Mouse (Mus musculus): ENCODE measurements around the gene Tmem208. TPM values are rescaled to one million over a fixed set of nuclear protein-coding genes. Genes with fewer than 3 reads are reported as not detected.

Gene Tmem208
- total and polyA plus RNA-seq, 3 experiments = 76.2 to 133 (median 88.1) TPM

GRCm38 (mm10) chr8:105367107-105367506 is 41.0 kb downstream of the Tmem208 start:
- peaks cover 3 to 23% of the 10 kb centered on the region in 2 experiments for H3K36me3 ChIP-seq (replicated peaks in 1 of 2; ENCODE audit: control insufficient read depth in 1 of 2, insufficient read depth in 1 of 2, low read length in 1 of 2)
- no peaks in the 10 kb centered on the region for H3K27me3 ChIP-seq (replicated peaks)
- dilution Hi-C loops (cut with MboI; ENCODE audit: extremely low pct_ligation_motif_present, extremely low pct_unique_long_range_greater_than_20kb, low sequenced_read_pairs) = no loop called here
- no peak overlapping the region for H3K9ac ChIP-seq (ENCODE audit: insufficient read depth, low read depth)
- no peaks in the 10 kb centered on the region for H3K4me1 ChIP-seq (ENCODE audit: control insufficient read depth in 1 of 2, insufficient read depth in 2 of 2)
- no peak overlapping the region for H3K27ac ChIP-seq (ENCODE audit: insufficient read depth, low read depth)
- H3K79me2 ChIP-seq (replicated peaks; ENCODE audit: control insufficient read depth, extremely low read depth, insufficient read depth, poor library complexity, severe bottlenecking) = no peaks in the 10 kb centered on the region
- in situ Hi-C loops (cut with MboI; ENCODE audit: low pct_ligation_motif_present, low pct_unique_long_range_greater_than_20kb, low sequenced_read_pairs) = loop anchor here (10.0 kb wide), 1 partner anchor 108 kb away; the partner anchor contains the start of gene Tppp3
- H3K4me2 ChIP-seq (ENCODE audit: insufficient read depth, low read depth, poor library complexity, severe bottlenecking) = no peak overlapping the region
- TF ChIP-seq SMC3 (IDR thresholded peaks at IDR 0.05; ENCODE audit: low read depth, low read length) = peak; percentile 36; the same call in 1 of the 2 replicates
- TF ChIP-seq MYC (IDR thresholded peaks at IDR 0.05; ENCODE audit: low read depth, low read length) = peak; percentile 68
- peak; percentile 12 to 76; a peak in 2 of 4 replicates for TF ChIP-seq CTCF (conservative IDR thresholded peaks at IDR 0.05 in 1 of 2, IDR thresholded peaks at IDR 0.05 in 1 of 2; ENCODE audit: low read depth in 2 of 2, low read length in 2 of 2)
- no peak for TF ChIP-seq ETS1 (conservative IDR thresholded peaks at IDR 0.05; ENCODE audit: low read depth, low read length)
- no peak for TF ChIP-seq CHD2 (IDR thresholded peaks at IDR 0.05; ENCODE audit: low read length)
- no peak for TF ChIP-seq MAZ (IDR thresholded peaks at IDR 0.05; ENCODE audit: low read depth, low read length)
- TF ChIP-seq ZKSCAN1 (IDR thresholded peaks at IDR 0.05; ENCODE audit: borderline replicate concordance, low read depth, low read length) = no peak
- no peak for TF ChIP-seq NRF1 (IDR thresholded peaks at IDR 0.05; ENCODE audit: low read depth, low read length)
- TF ChIP-seq ZMIZ1 (IDR thresholded peaks at IDR 0.05; ENCODE audit: low read depth, low read length) = no peak
- no peak for TF ChIP-seq MAX (IDR thresholded peaks at IDR 0.05; ENCODE audit: low read length)
- no peak for TF ChIP-seq JUND (conservative IDR thresholded peaks at IDR 0.05; ENCODE audit: low read depth, low read length)
- TF ChIP-seq ZNF384 (IDR thresholded peaks at IDR 0.05; ENCODE audit: low read depth, low read length) = no peak
- TF ChIP-seq RAD21 (IDR thresholded peaks at IDR 0.05; ENCODE audit: low read depth, low read length) = peak; percentile 47
- TF ChIP-seq MEF2A (IDR thresholded peaks at IDR 0.05; ENCODE audit: borderline replicate concordance, low read depth, low read length) = no peak
- TF ChIP-seq HCFC1 (IDR thresholded peaks at IDR 0.05; ENCODE audit: low read depth, low read length) = no peak
- TF ChIP-seq RCOR1 (conservative IDR thresholded peaks at IDR 0.05; ENCODE audit: low read depth, low read length) = no peak
- no peak for TF ChIP-seq POLR2AphosphoS2 (IDR thresholded peaks at IDR 0.05; ENCODE audit: low read depth, low read length)
- TF ChIP-seq GABPA (IDR thresholded peaks at IDR 0.05; ENCODE audit: insufficient replicate concordance, low read depth, low read length) = no peak
- no peak for TF ChIP-seq E2F4 (IDR thresholded peaks at IDR 0.05; ENCODE audit: insufficient replicate concordance, low read depth, low read length)
- no peak for TF ChIP-seq JUN (IDR thresholded peaks at IDR 0.05; ENCODE audit: insufficient read depth, low read depth, low read length)
- no peak overlapping the region for H3K4me3 ChIP-seq (replicated peaks in 1 of 3; ENCODE audit: low read depth in 2 of 3, low read length in 2 of 3, poor library complexity in 1 of 3)
- DNase-seq (ENCODE audit: extremely low read depth) = peak; percentile 31
- H3K9me3 ChIP-seq (replicated peaks; ENCODE audit: low read length) = no peaks in the 10 kb centered on the region

GRCm38 (mm10) chr8:105372473-105372872 is 46.3 kb downstream of the Tmem208 start:
- in situ Hi-C loops (cut with MboI; ENCODE audit: low pct_ligation_motif_present, low pct_unique_long_range_greater_than_20kb, low sequenced_read_pairs) = no loop called here
- H3K27me3 ChIP-seq (replicated peaks) = no peaks in the 10 kb centered on the region
- H3K36me3 ChIP-seq (replicated peaks in 1 of 2; ENCODE audit: control insufficient read depth in 1 of 2, insufficient read depth in 1 of 2, low read length in 1 of 2) = peaks cover under 1 to 8% of the 10 kb centered on the region in 2 experiments
- H3K79me2 ChIP-seq (replicated peaks; ENCODE audit: control insufficient read depth, extremely low read depth, insufficient read depth, poor library complexity, severe bottlenecking) = no peaks in the 10 kb centered on the region
- dilution Hi-C loops (cut with MboI; ENCODE audit: extremely low pct_ligation_motif_present, extremely low pct_unique_long_range_greater_than_20kb, low sequenced_read_pairs) = no loop called here
- H3K4me3 ChIP-seq (replicated peaks in 1 of 3; ENCODE audit: low read depth in 2 of 3, low read length in 2 of 3, poor library complexity in 1 of 3) = no peak overlapping the region
- TF ChIP-seq PAX5 (IDR thresholded peaks at IDR 0.05; ENCODE audit: low read length) (no peak), CHD1 (IDR thresholded peaks at IDR 0.05; ENCODE audit: low read depth, low read length) (no peak), USF2 (conservative IDR thresholded peaks at IDR 0.05; ENCODE audit: low read depth, low read length) (no peak), HCFC1 (IDR thresholded peaks at IDR 0.05; ENCODE audit: low read depth, low read length) (no peak), KAT2A (IDR thresholded peaks at IDR 0.05; ENCODE audit: insufficient replicate concordance, low read length) (no peak), POLR2AphosphoS2 (IDR thresholded peaks at IDR 0.05; ENCODE audit: low read depth, low read length) (no peak), RCOR1 (conservative IDR thresholded peaks at IDR 0.05; ENCODE audit: low read depth, low read length) (no peak), IRF4 (IDR thresholded peaks at IDR 0.05; ENCODE audit: low read depth, low read length) (no peak), ELF1 (IDR thresholded peaks at IDR 0.05; ENCODE audit: low read depth, low read length) (no peak), CHD2 (IDR thresholded peaks at IDR 0.05; ENCODE audit: low read length) (no peak), E2F4 (IDR thresholded peaks at IDR 0.05; ENCODE audit: insufficient replicate concordance, low read depth, low read length) (no peak), NELFE (IDR thresholded peaks at IDR 0.05; ENCODE audit: low read depth, low read length) (no peak), ETS1 (conservative IDR thresholded peaks at IDR 0.05; ENCODE audit: low read depth, low read length) (no peak), TCF12 (IDR thresholded peaks at IDR 0.05; ENCODE audit: low read depth, low read length) (no peak), UBTF (IDR thresholded peaks at IDR 0.05; ENCODE audit: low read depth, low read length) (no peak), ZMIZ1 (IDR thresholded peaks at IDR 0.05; ENCODE audit: low read depth, low read length) (no peak), TBP (conservative IDR thresholded peaks at IDR 0.05; ENCODE audit: low read depth, low read length) (no peak), JUN (IDR thresholded peaks at IDR 0.05; ENCODE audit: insufficient read depth, low read depth, low read length) (no peak)
- H3K4me1 ChIP-seq (ENCODE audit: control insufficient read depth in 1 of 2, insufficient read depth in 2 of 2) = no peaks in the 10 kb centered on the region
- H3K9me3 ChIP-seq (replicated peaks; ENCODE audit: low read length) = peaks cover 7% of the 10 kb centered on the region
- H3K27ac ChIP-seq (ENCODE audit: insufficient read depth, low read depth) = no peak overlapping the region
- no peak overlapping the region for H3K9ac ChIP-seq (ENCODE audit: insufficient read depth, low read depth)
- no peak overlapping the region for H3K4me2 ChIP-seq (ENCODE audit: insufficient read depth, low read depth, poor library complexity, severe bottlenecking)
- no peak for DNase-seq (ENCODE audit: extremely low read depth)
